Comparison of ENCODE assay signal across 12 mouse cellular contexts in the genomic region with DNA sequence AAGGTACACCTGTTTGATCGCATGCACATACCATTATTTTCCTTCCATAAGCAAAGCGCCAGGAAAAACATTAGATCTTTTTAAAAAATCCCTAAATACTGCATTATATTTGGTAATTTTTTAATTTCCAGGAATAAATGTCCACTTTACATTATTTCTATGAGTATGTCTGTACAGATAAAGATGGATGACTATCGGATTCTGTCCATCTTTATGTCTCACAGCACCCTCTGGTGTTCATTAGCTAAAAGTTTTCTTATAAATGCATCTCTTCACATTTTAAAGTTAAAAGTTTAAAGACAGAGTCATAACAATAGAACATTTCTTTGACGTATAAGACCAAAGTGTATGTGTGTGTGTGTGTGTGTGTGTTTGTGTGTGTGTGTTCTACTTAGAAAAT.
DNase-seq lines count a peak whose midpoint lies in the region; ATAC-seq and TF ChIP-seq lines count a peak whose summit lies in the region.
"Had no signal": no experiment of that assay in that cellular context is flagged by ENCODE, and none has a peak within 500 bp of the region (broad histone marks: within the 10 kb centered on the region; RNA-seq: fewer than 3 reads in every experiment).

No protein-coding gene starts in this region.

- no peaks in the 10 kb centered on the region; the same call in 1 of the 2 replicates for H3K36me3 ChIP-seq in intestine, postnatal 0 days (ENCODE audit: control insufficient read depth, insufficient read depth)
- H3K36me3 ChIP-seq in intestine, embryonic 16.5 days (ENCODE audit: control insufficient read depth, insufficient read depth, low read length) = no peaks in the 10 kb centered on the region
- no peaks in the 10 kb centered on the region for H3K36me3 ChIP-seq in hindbrain, postnatal 0 days (ENCODE audit: insufficient read depth, low read length)

- no peaks in the 10 kb centered on the region for H3K27me3 ChIP-seq in intestine, postnatal 0 days (replicated peaks; ENCODE audit: control insufficient read depth, insufficient read depth, low read length)
- no peaks in the 10 kb centered on the region for H3K27me3 ChIP-seq in intestine, embryonic 16.5 days (replicated peaks; ENCODE audit: control insufficient read depth, insufficient read depth, low read length)
- no peaks in the 10 kb centered on the region for H3K27me3 ChIP-seq in hindbrain, postnatal 0 days (ENCODE audit: insufficient read depth, low read length)
- H3K27me3 ChIP-seq: limb, embryonic 13.5 days had no signal

- H3K4me3 ChIP-seq in intestine, postnatal 0 days (ENCODE audit: low read depth, low read length) = no peak overlapping the region
- H3K4me3 ChIP-seq in intestine, embryonic 16.5 days (ENCODE audit: low read length) = no peak overlapping the region
- H3K4me3 ChIP-seq in hindbrain, postnatal 0 days (ENCODE audit: low read length) = no peak overlapping the region
- H3K4me3 ChIP-seq: limb, embryonic 13.5 days; myocyte had no signal

- TF ChIP-seq CTCF in intestine, postnatal 0 days (IDR thresholded peaks at IDR 0.05; ENCODE audit: low read depth) = peak; percentile 61
- peak; percentile 67 for TF ChIP-seq CTCF in hindbrain, postnatal 0 days (IDR thresholded peaks at IDR 0.05; ENCODE audit: low read depth)

- no peak for ATAC-seq in intestine, postnatal 0 days
- no peak for ATAC-seq in intestine, embryonic 16.5 days
- ATAC-seq in hindbrain, postnatal 0 days = no peak

- no peak overlapping the region for H3K4me2 ChIP-seq in intestine, postnatal 0 days (replicated peaks; ENCODE audit: low read depth)
- H3K4me2 ChIP-seq in intestine, embryonic 16.5 days (ENCODE audit: low read depth, low read length) = no peak overlapping the region
- no peak overlapping the region for H3K4me2 ChIP-seq in hindbrain, postnatal 0 days (ENCODE audit: low read depth, low read length)
- H3K4me2 ChIP-seq: limb, embryonic 13.5 days had no signal

- intact Hi-C loops in left cerebral cortex, postnatal 36 days (cut with DNase I) = no loop called here

- no peak overlapping the region for H3K27ac ChIP-seq in intestine, postnatal 0 days (ENCODE audit: low read depth, low read length)
- H3K27ac ChIP-seq in intestine, embryonic 16.5 days (ENCODE audit: low read length) = no peak overlapping the region
- no peak overlapping the region for H3K27ac ChIP-seq in hindbrain, postnatal 0 days
- H3K27ac ChIP-seq: limb, embryonic 13.5 days had no signal

- 51% methylated on average over 4 of the region's 4 CpGs for WGBS in intestine, postnatal 0 days
- 55% methylated on average over 4 of the region's 4 CpGs for WGBS in intestine, embryonic 16.5 days
- 62% methylated on average over 4 of the region's 4 CpGs for WGBS in hindbrain, postnatal 0 days

- DNase-seq in A20 (ENCODE audit: low read depth, low spot score) (peak; percentile 36), MN1 (ENCODE audit: low spot score) (peak; percentile 77)
- peak; percentile 79 for DNase-seq in hindbrain, postnatal 0 days (ENCODE audit: low spot score)
- no peak for DNase-seq in spleen, postnatal 14 days (ENCODE audit: low spot score in 2 of 2)
- no peak for DNase-seq in left cerebral cortex, postnatal 36 days (ENCODE audit: low spot score in 2 of 2)
- no peak for DNase-seq in adrenal gland, adult (ENCODE audit: inconsistent age in 2 of 2, low spot score in 1 of 2)
- DNase-seq: adrenal gland, adult 2 months; kidney, adult 18-20 months had no signal

- H3K9ac ChIP-seq in intestine, postnatal 0 days (ENCODE audit: low read depth, low read length) = no peak overlapping the region
- H3K9ac ChIP-seq in intestine, embryonic 16.5 days (ENCODE audit: low read depth, low read length) = no peak overlapping the region
- H3K9ac ChIP-seq in hindbrain, postnatal 0 days (replicated peaks; ENCODE audit: low read length) = no peak overlapping the region
- H3K9ac ChIP-seq: limb, embryonic 13.5 days had no signal

- no peaks in the 10 kb centered on the region for H3K4me1 ChIP-seq in intestine, postnatal 0 days (replicated peaks; ENCODE audit: control insufficient read depth, insufficient read depth, low read length)
- no peaks in the 10 kb centered on the region for H3K4me1 ChIP-seq in intestine, embryonic 16.5 days (ENCODE audit: control insufficient read depth, insufficient read depth, low read length)
- H3K4me1 ChIP-seq in hindbrain, postnatal 0 days (ENCODE audit: insufficient read depth, low read length) = no peaks in the 10 kb centered on the region
- H3K4me1 ChIP-seq: limb, embryonic 13.5 days had no signal

- no peaks in the 10 kb centered on the region for H3K9me3 ChIP-seq in intestine, postnatal 0 days (ENCODE audit: control insufficient read depth)
- no peaks in the 10 kb centered on the region for H3K9me3 ChIP-seq in intestine, embryonic 16.5 days (ENCODE audit: control insufficient read depth, low read length)
- H3K9me3 ChIP-seq in hindbrain, postnatal 0 days (ENCODE audit: low read length) = no peaks in the 10 kb centered on the region
- H3K9me3 ChIP-seq: limb, embryonic 13.5 days had no signal

Comparison
In these comparisons a context has a peak if more than half of its experiments do, and no peak if none do; other contexts are left out.
1. DNase-seq: peak in A20 (single experiment), MN1 (single experiment) and hindbrain, postnatal 0 days (single experiment); none in spleen, postnatal 14 days (0 of 2), left cerebral cortex, postnatal 36 days (0 of 2) and adrenal gland, adult (0 of 2).